In genomic region chr9:86451617-86452016, GRCm38 (mm10) we compare ENCODE assay signal across 8 mouse cellular contexts. TPM values are rescaled to one million over a fixed set of nuclear protein-coding genes. Genes with fewer than 3 reads are reported as not detected.
DNase-seq lines count a peak whose midpoint lies in the region; ATAC-seq lines count a peak whose summit lies in the region.

No protein-coding gene starts in this region.

- peak; percentile 85 for ATAC-seq in limb, embryonic 13.5 days (ENCODE audit: low FRiP score, low read depth)
- ATAC-seq in midbrain, embryonic 13.5 days = peak; percentile 82

- intact Hi-C loops in gastrocnemius, postnatal 14 days (cut with DNase I; ENCODE audit: low total_unique reads) = no loop called here

- H3K4me1 ChIP-seq in limb, embryonic 13.5 days = peaks cover 10% of the 10 kb centered on the region
- peaks cover 11% of the 10 kb centered on the region for H3K4me1 ChIP-seq in midbrain, embryonic 13.5 days (replicated peaks)

- peak overlapping the region; percentile 24 for H3K4me3 ChIP-seq in limb, embryonic 13.5 days
- 0 out of 2 replicates have a peak overlapping the region, but pooled peaks have one; percentile 6 for H3K4me3 ChIP-seq in midbrain, embryonic 13.5 days (replicated peaks)

- DNase-seq in urinary bladder, postnatal 14 days (ENCODE audit: low spot score) = peak; percentile 57
- no peak for DNase-seq in urinary bladder, postnatal 10 days (ENCODE audit: low spot score)
- DNase-seq in cerebellum, postnatal 4 days (ENCODE audit: low spot score in 2 of 2) = peak; percentile 49 to 72
- peak; percentile 42 for DNase-seq in gastrocnemius, postnatal 14 days
- peak; percentile 14 for DNase-seq in kidney, adult 11 months
- peak; percentile 20 to 64 for DNase-seq in spleen, postnatal 10 days (ENCODE audit: low spot score in 2 of 2)

- H3K9me3 ChIP-seq in limb, embryonic 13.5 days = no peaks in the 10 kb centered on the region
- H3K9me3 ChIP-seq in midbrain, embryonic 13.5 days = no peaks in the 10 kb centered on the region

- peaks cover 13% of the 10 kb centered on the region; the same call in 1 of the 2 replicates for H3K27me3 ChIP-seq in limb, embryonic 13.5 days
- H3K27me3 ChIP-seq in midbrain, embryonic 13.5 days = peaks cover 13% of the 10 kb centered on the region

- H3K36me3 ChIP-seq in limb, embryonic 13.5 days = no peaks in the 10 kb centered on the region
- H3K36me3 ChIP-seq in midbrain, embryonic 13.5 days = no peaks in the 10 kb centered on the region

- H3K4me2 ChIP-seq in limb, embryonic 13.5 days (replicated peaks) = peak overlapping the region; percentile 58
- H3K4me2 ChIP-seq in midbrain, embryonic 13.5 days (replicated peaks) = peak overlapping the region; percentile 45

- no peak overlapping the region for H3K9ac ChIP-seq in limb, embryonic 13.5 days
- no peak overlapping the region; the same call in 1 of the 2 replicates for H3K9ac ChIP-seq in midbrain, embryonic 13.5 days (replicated peaks)

- no peak overlapping the region for H3K27ac ChIP-seq in limb, embryonic 13.5 days
- H3K27ac ChIP-seq in midbrain, embryonic 13.5 days = no peak overlapping the region

- 2% methylated on average over 13 of the region's 13 CpGs for WGBS in limb, embryonic 13.5 days
- 1% methylated on average over 13 of the region's 13 CpGs for WGBS in midbrain, embryonic 13.5 days

RNA-seq across cellular contexts. Expression of gene Ube2cbp, which starts 13.1 kb away (rescaled TPM):
- 1 to 10 TPM; 2.5 to 4.4 TPM for total RNA-seq in gastrocnemius, postnatal 14 days (2021)
- polyA plus RNA-seq in limb, embryonic 13.5 days (2015; fragmentation: Nextera tagmentation; extraction: Ambion mirVana) = 5.6 and 5.8 TPM in 2 replicates
- polyA plus RNA-seq in midbrain, embryonic 13.5 days (2015; fragmentation: Nextera tagmentation; extraction: Ambion mirVana) = 7.4 and 7.8 TPM in 2 replicates

RNA-seq across cellular contexts. Expression of gene Dop1a, which starts 15.3 kb away (rescaled TPM):
- 10 to 100 TPM in 1 of 2 experiments, 1 to 10 TPM in 1; 9.2 to 11.4 TPM for total RNA-seq in gastrocnemius, postnatal 14 days (2021)
- polyA plus RNA-seq in limb, embryonic 13.5 days (2015; fragmentation: Nextera tagmentation; extraction: Ambion mirVana) = 17.1 and 18.6 TPM in 2 replicates
- 32.1 and 36.8 TPM in 2 replicates for polyA plus RNA-seq in midbrain, embryonic 13.5 days (2015; fragmentation: Nextera tagmentation; extraction: Ambion mirVana)
